Mouse (Mus musculus) heart, postnatal 0 days (tissue): Measurements from ENCODE around the gene Lrrc45.

Experiments used
- CTCF ChIP-seq: IDR thresholded peaks from 2 replicates; pipeline ENCODE4 v1.5.1; 2016; ENCODE audit warnings: antibody characterized with exemption, control low read depth, low read depth
- EP300 ChIP-seq: IDR thresholded peaks from 2 replicates; pipeline ENCODE4 v1.6.1; 2016; ENCODE audit warnings: antibody characterized with exemption, low read depth

GRCm38 (mm10) chr11:120715131-120715530 is 1.4 kb downstream of the Lrrc45 start:
- TF ChIP-seq CTCF: no peak
- no peak for TF ChIP-seq EP300
